Mouse (Mus musculus): ENCODE results near the gene Esrrb. TPM values are rescaled to one million over a fixed set of nuclear protein-coding genes. Genes with fewer than 3 reads are reported as not detected.

The Esrrb gene
- under 1 TPM in 1 of 3 experiments, not detected in 2; 0.34 TPM for polyA plus RNA-seq (2017; shearing (Covaris generic))

- no peak for ATAC-seq
Measured at GRCm38 (mm10) chr12:86360696-86361631, at the start of gene Esrrb. Esrrb (plus strand) TSS chr12:86361117.

GRCm38 (mm10) chr12:86320629-86321028 lies 40.3 kb upstream of the Esrrb start:
- no peak for ATAC-seq

GRCm38 (mm10) chr12:86324297-86324696 lies 36.6 kb upstream of the Esrrb start:
- ATAC-seq: no peak

GRCm38 (mm10) chr12:86329813-86330212 lies 31.1 kb upstream of the Esrrb start:
- ATAC-seq: no peak

- ATAC-seq: no peak
Measured at GRCm38 (mm10) chr12:86330684-86331083, 30.2 kb upstream of the Esrrb start.

GRCm38 (mm10) chr12:86331248-86331647 lies 29.7 kb upstream of the Esrrb start:
- ATAC-seq: no peak

GRCm38 (mm10) chr12:86336209-86336608 lies 24.7 kb upstream of the Esrrb start:
- ATAC-seq: no peak

GRCm38 (mm10) chr12:86336887-86337286 lies 24.0 kb upstream of the Esrrb start:
- ATAC-seq: no peak

- ATAC-seq: no peak
Measured at GRCm38 (mm10) chr12:86349477-86349876, 11.4 kb upstream of the Esrrb start.

- ATAC-seq: no peak
Measured at GRCm38 (mm10) chr12:86359406-86359805, 1.5 kb upstream of the Esrrb start.

GRCm38 (mm10) chr12:86359873-86360272 lies 1.0 kb upstream of the Esrrb start:
- no peak for ATAC-seq

GRCm38 (mm10) chr12:86364285-86364684 lies 3.4 kb downstream of the Esrrb start:
- ATAC-seq: no peak

GRCm38 (mm10) chr12:86364756-86365155 lies 3.8 kb downstream of the Esrrb start:
- ATAC-seq: no peak

- no peak for ATAC-seq
Measured at GRCm38 (mm10) chr12:86370611-86371383, 9.9 kb downstream of the Esrrb start.

GRCm38 (mm10) chr12:86374286-86374685 lies 13.4 kb downstream of the Esrrb start:
- no peak for ATAC-seq

- no peak for ATAC-seq
Measured at GRCm38 (mm10) chr12:86379672-86380213, 18.8 kb downstream of the Esrrb start.

GRCm38 (mm10) chr12:86383803-86384202 lies 22.9 kb downstream of the Esrrb start:
- ATAC-seq: no peak

GRCm38 (mm10) chr12:86387671-86388270 lies 26.9 kb downstream of the Esrrb start:
- ATAC-seq: no peak

GRCm38 (mm10) chr12:86394773-86395172 lies 33.9 kb downstream of the Esrrb start:
- ATAC-seq: no peak

GRCm38 (mm10) chr12:86395326-86395725 lies 34.4 kb downstream of the Esrrb start:
- ATAC-seq: no peak

- no peak for ATAC-seq
Measured at GRCm38 (mm10) chr12:86398762-86399161, 37.8 kb downstream of the Esrrb start.

- ATAC-seq: no peak
Measured at GRCm38 (mm10) chr12:86402718-86403117, 41.8 kb downstream of the Esrrb start.

GRCm38 (mm10) chr12:86421490-86421904 lies 60.6 kb downstream of the Esrrb start:
- ATAC-seq: no peak

Data from inflammation-experienced regulatory T-cells, adult 6 months (primary cell).